ENCODE assay signal across 9 mouse cellular contexts in genomic region chr6:106991586-106991985, GRCm38 (mm10).
"Had no signal": no experiment of that assay in that cellular context is flagged by ENCODE, and none has a peak within 500 bp of the region (broad histone marks: within the 10 kb centered on the region; RNA-seq: fewer than 3 reads in every experiment).

No protein-coding gene starts in this region.

- ATAC-seq: liver, embryonic 12.5 days; midbrain, embryonic 13.5 days had no signal

- DNase-seq: kidney, adult 2 months; kidney, postnatal 14 days; lung, embryonic 14.5 days; lung, postnatal 14 days; right cerebral cortex, adult 18-20 months; thymus, adult 18-20 months; thymus, postnatal 14 days had no signal
